Mouse (Mus musculus) heart, embryonic 16.5 days (tissue): Measurements from ENCODE around the gene Ubr7. TPM values are rescaled to one million over a fixed set of nuclear protein-coding genes. Genes with fewer than 3 reads are reported as not detected.
A peak's percentile ranks its signal among the peaks of the same experiment; 100 is the strongest.

Source experiments
- ATAC-seq: fragments of 200-750 bp; cut with Nextera tagmentation; replicated peaks from 2 replicates; pipeline ENCODE4 v1.8.0; 2017; ENCODE audit warnings: moderate number of reproducible peaks; ENCODE audit not compliant: insufficient read depth, low FRiP score; ENCODE audit errors: extremely low read depth
- H3K27ac ChIP-seq: fragments of 300-500 bp; sonication (generic); 2 replicates; pipeline ENCODE4 v1.5.1; 2014; ENCODE audit warnings: mild to moderate bottlenecking, low read length, control low read depth, moderate library complexity
- H3K27me3 ChIP-seq: fragments of 300-500 bp; sonication (generic); 2 replicates; pipeline ENCODE4 v1.6.1; 2014; ENCODE audit warnings: low read length, mixed read lengths; ENCODE audit not compliant: control insufficient read depth, insufficient read depth
- H3K36me3 ChIP-seq: fragments of 300-500 bp; sonication (generic); 2 replicates; pipeline ENCODE4 v1.6.1; 2014; ENCODE audit not compliant: control insufficient read depth, insufficient read depth
- H3K4me1 ChIP-seq: fragments of 300-500 bp; sonication (generic); 2 replicates; pipeline ENCODE4 v1.6.1; 2014; ENCODE audit warnings: low read length, mixed read lengths; ENCODE audit not compliant: control insufficient read depth, insufficient read depth
- H3K4me2 ChIP-seq: fragments of 300-500 bp; sonication (generic); 2 replicates; pipeline ENCODE4 v1.6.1; 2014; ENCODE audit warnings: low read depth, mild to moderate bottlenecking, control low read depth, low read length
- H3K4me3 ChIP-seq: fragments of 300-500 bp; sonication (generic); 2 replicates; pipeline ENCODE4 v1.5.1; 2014; ENCODE audit warnings: mild to moderate bottlenecking, control low read depth, low read length
- H3K9ac ChIP-seq: fragments of 300-500 bp; sonication (generic); 2 replicates; pipeline ENCODE4 v1.6.1; 2014; ENCODE audit warnings: low read length, control low read depth
- H3K9me3 ChIP-seq: fragments of 300-500 bp; sonication (generic); replicated peaks from 2 replicates; pipeline ENCODE4 v1.6.1; 2016; ENCODE audit warnings: low read length; ENCODE audit not compliant: control insufficient read depth
- WGBS: fragments of 180-500 bp; shearing (Covaris S2); extraction: QIAGEN DNeasy Blood & Tissue Kit; methylation state at CpG from one replicate; pipeline ENCODE4 v1.1.7; 2014; 5-methylcytosine and 5-hydroxymethylcytosine counted together
- polyA plus RNA-seq: library from polyadenylated mRNA; unstranded; fragments of >200 nt; fragmentation: Nextera tagmentation; extraction: Ambion mirVana; gene quantifications from 2 replicates; pipeline ENCODE4 v1.2.1, GENCODE M21; 2015

The Ubr7 gene
- polyA plus RNA-seq, 1 experiment from 2014 or later, result 33.3 TPM

- Histone ChIP-seq H3K9ac (no peak overlapping the region), H3K4me2 (no peak overlapping the region), H3K27me3 (no peaks in the 10 kb centered on the region), H3K27ac (no peak overlapping the region), H3K4me1 (no peaks in the 10 kb centered on the region), H3K36me3 (peaks cover 30% of the 10 kb centered on the region), H3K4me3 (no peak overlapping the region), H3K9me3 (no peaks in the 10 kb centered on the region)
- WGBS, result 81% methylated on average over 5 of the region's 5 CpGs
- no peak for ATAC-seq
Measured at GRCm38 (mm10) chr12:102778151-102778550, 20.4 kb downstream of the Ubr7 start.

DNA sequence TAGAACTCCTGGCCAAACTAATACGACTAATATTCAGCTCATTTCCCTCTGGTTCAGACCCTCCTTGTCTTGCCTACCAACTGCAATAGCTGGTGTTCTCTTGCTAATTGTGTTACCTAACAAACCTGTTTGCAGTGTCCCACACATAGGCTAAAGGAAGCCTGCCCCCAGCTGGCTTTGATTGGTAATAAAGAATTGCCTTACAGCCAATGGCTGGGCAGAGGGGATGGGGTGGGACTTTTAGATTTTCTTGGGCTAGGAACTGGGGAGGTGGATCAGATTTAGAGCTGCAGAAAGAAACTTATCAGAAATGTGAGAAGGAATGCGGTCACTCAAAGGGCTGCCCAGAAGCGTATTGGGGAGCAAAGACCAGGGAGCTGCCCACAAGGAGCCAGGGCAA is 21.7 kb downstream of the Ubr7 start:
- Histone ChIP-seq H3K9ac (no peak overlapping the region), H3K4me2 (no peak overlapping the region), H3K36me3 (peaks cover 21% of the 10 kb centered on the region), H3K27ac (no peak overlapping the region), H3K4me1 (no peaks in the 10 kb centered on the region), H3K9me3 (no peaks in the 10 kb centered on the region), H3K27me3 (no peaks in the 10 kb centered on the region), H3K4me3 (no peak overlapping the region)
- ATAC-seq, result no peak; the same call in 1 of the 2 replicates
- 46% methylated on average over 3 of the region's 3 CpGs for WGBS

DNA sequence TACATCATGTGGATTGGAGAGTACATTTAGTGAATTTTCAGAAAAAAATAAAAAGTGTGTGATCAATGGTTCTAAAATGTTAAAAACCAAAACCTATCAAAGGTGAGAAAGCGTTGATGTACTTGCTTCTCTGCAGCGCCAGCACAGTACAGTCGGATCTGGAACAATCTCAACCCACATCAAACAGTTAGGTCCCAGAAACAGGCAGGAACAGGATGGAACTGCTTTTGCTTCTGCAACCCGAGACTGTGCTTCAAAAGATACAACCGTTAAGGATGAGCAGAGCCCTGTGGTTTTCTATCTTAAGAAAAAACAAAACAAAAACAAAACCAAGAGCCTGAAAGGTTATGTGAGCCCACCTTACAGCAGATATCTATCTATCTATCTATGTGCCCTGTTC is 25.1 kb downstream of the Ubr7 start:
- H3K27ac ChIP-seq, result no peak overlapping the region
- no peak overlapping the region for H3K4me3 ChIP-seq
- H3K9ac ChIP-seq, result no peak overlapping the region
- peaks cover 21% of the 10 kb centered on the region for H3K36me3 ChIP-seq
- H3K9me3 ChIP-seq, result no peaks in the 10 kb centered on the region
- H3K27me3 ChIP-seq, result no peaks in the 10 kb centered on the region
- WGBS, result 89% methylated on average over 5 of the region's 5 CpGs
- no peaks in the 10 kb centered on the region for H3K4me1 ChIP-seq
- H3K4me2 ChIP-seq, result no peak overlapping the region
- ATAC-seq, result no peak; the same call in 1 of the 2 replicates

DNA sequence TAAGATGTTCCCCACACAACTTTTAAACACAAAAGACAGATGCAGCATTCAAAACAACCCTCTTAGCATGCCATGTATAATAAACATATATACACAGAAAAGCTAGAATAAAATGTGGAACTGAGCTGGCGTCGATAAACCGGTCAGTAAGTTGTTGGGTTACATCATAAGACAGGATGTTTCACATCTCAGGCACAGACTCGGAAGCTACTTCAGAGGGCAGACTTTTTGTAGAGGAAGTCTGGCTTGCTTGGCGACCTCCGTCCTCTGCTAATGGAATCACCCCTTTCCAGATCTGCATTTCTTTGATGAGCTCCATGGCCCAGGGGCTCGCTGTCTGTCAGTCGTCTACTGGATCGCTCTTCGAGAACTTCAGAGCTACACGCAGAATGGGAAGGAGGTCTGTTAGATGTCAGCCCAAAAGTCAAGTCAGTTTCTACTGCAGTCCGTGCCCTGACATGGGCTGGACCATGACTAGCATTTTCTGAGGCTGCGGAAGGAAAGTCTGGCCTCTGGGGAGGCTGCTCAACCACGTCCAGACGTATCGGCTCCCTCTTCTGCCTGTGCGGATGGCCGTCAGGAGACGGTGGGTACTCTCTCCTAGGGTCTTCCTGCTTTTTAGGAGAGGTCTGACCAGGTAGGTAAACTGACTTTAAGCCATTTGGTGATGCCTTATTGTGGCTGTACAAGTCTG is 27.3 kb downstream of the Ubr7 start:
- H3K4me1 ChIP-seq, result no peaks in the 10 kb centered on the region
- no peak for ATAC-seq
- H3K27ac ChIP-seq, result no peak overlapping the region
- H3K9me3 ChIP-seq, result no peaks in the 10 kb centered on the region
- H3K4me2 ChIP-seq, result no peak overlapping the region
- no peaks in the 10 kb centered on the region for H3K27me3 ChIP-seq
- H3K9ac ChIP-seq, result no peak overlapping the region
- peaks cover 29% of the 10 kb centered on the region for H3K36me3 ChIP-seq
- 87% methylated on average over 19 of the region's 19 CpGs for WGBS
- no peak overlapping the region for H3K4me3 ChIP-seq

DNA sequence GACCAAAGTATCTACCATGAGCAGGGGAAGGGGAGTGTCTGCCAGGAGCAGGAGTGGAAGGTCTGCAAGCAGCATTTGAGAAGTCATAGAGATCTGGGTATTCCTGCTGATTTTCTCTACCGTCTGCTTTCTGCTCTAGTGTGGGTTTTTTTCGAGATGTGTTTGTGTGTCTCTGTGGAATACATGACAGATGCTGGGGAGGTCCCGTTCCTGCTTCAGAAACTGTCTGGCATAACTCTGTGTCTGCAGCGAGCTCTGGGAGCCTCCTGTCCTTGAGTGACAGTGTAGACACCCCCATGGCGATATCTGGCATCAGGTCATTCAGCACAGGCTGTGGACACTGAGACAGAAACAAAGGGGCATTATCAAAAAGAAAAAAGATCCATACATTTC is 27.8 kb downstream of the Ubr7 start:
- no peak overlapping the region for H3K9ac ChIP-seq
- H3K27me3 ChIP-seq, result no peaks in the 10 kb centered on the region
- no peak for ATAC-seq
- no peak overlapping the region for H3K4me3 ChIP-seq
- H3K4me1 ChIP-seq, result no peaks in the 10 kb centered on the region
- peaks cover 34% of the 10 kb centered on the region for H3K36me3 ChIP-seq
- no peak overlapping the region for H3K4me2 ChIP-seq
- H3K27ac ChIP-seq, result no peak overlapping the region
- 80% methylated on average over 5 of the region's 5 CpGs for WGBS
- H3K9me3 ChIP-seq, result no peaks in the 10 kb centered on the region

DNA sequence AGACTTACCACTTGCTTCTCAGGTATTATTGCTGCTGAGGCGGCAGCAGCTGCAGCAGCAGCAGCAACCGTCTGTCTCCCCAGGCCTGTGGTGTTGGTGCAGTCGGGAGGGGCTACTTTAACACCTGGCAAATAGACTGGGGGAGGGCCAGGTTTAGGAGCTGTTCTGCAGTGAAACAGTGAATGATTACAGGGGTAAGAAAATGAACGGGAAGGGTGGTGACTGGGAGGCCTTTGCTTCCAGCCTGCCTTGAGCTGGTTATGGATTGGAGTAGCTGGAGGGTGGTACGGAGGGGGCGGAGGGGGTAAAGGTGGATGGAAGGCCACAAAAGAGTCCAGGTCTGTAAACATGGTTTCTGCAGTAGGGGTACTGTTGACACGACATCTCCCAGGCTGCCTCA is 30.2 kb downstream of the Ubr7 start:
- no peak overlapping the region for H3K4me3 ChIP-seq
- ATAC-seq, result 0 out of 2 replicates have a peak, but pooled peaks have one; percentile 60
- H3K4me1 ChIP-seq, result no peaks in the 10 kb centered on the region
- no peaks in the 10 kb centered on the region for H3K27me3 ChIP-seq
- no peak overlapping the region for H3K27ac ChIP-seq
- no peak overlapping the region for H3K4me2 ChIP-seq
- H3K9ac ChIP-seq, result no peak overlapping the region
- no peaks in the 10 kb centered on the region for H3K9me3 ChIP-seq
- peaks cover 47% of the 10 kb centered on the region for H3K36me3 ChIP-seq
- 81% methylated on average over 7 of the region's 7 CpGs for WGBS

DNA sequence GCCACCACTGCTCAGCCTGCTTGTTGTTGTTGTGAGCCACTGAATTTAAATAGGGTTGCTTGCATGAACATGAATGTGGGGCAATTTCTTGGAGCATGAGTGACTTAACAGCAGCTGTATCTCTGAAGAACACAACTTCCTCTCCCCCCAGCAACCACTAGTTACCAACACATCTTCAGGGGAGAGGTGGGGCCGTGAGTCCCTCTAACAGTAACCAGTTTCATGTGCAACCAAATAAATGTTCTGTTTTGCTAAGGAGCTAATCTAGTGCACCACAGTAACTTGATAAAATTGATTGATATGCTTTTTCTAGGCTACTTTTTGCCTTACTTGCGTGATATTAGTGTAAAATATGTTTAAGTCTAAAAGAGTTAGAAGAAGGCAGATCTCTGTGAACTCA is 41.8 kb downstream of the Ubr7 start:
- Histone ChIP-seq H3K36me3 (peaks cover 7% of the 10 kb centered on the region), H3K9me3 (no peaks in the 10 kb centered on the region), H3K9ac (no peak overlapping the region), H3K4me2 (no peak overlapping the region), H3K27ac (no peak overlapping the region), H3K4me3 (no peak overlapping the region), H3K27me3 (no peaks in the 10 kb centered on the region), H3K4me1 (no peaks in the 10 kb centered on the region)
- no peak for ATAC-seq
- 80% methylated on average over 2 of the region's 2 CpGs for WGBS

- 0 out of 2 replicates have a peak, but pooled peaks cover 2% of the 10 kb centered on the region for H3K4me1 ChIP-seq
- ATAC-seq, result no peak
- H3K4me2 ChIP-seq, result no peak overlapping the region
- no peak overlapping the region for H3K4me3 ChIP-seq
- H3K27me3 ChIP-seq, result no peaks in the 10 kb centered on the region
- 71% methylated on average over 1 of the region's 1 CpGs for WGBS
- H3K27ac ChIP-seq, result no peak overlapping the region
- no peaks in the 10 kb centered on the region for H3K9me3 ChIP-seq
- peaks cover 5% of the 10 kb centered on the region for H3K36me3 ChIP-seq
- H3K9ac ChIP-seq, result no peak overlapping the region
Measured at GRCm38 (mm10) chr12:102814858-102815257, 57.1 kb downstream of the Ubr7 start.

DNA sequence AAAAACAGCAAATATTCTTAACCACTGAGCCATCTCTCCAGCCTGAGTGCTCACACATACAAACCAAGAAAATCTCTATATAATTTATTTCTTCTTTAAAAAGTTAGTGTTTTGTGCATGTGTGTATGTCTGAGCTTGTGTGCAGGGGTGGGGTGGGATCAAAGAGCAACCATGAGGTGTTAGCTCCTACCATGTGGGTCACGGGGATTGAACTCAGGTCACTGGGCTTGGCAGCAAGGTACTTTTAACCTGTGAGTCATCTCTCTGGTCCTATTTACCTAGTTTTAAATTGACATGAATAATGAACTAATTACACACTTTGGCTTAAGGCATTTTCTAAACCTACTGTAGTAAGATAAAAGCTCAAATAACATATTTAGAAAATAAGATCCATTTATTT is 68.6 kb downstream of the Ubr7 start:
- Histone ChIP-seq H3K27me3 (no peaks in the 10 kb centered on the region), H3K4me1 (no peaks in the 10 kb centered on the region), H3K9me3 (no peaks in the 10 kb centered on the region), H3K27ac (no peak overlapping the region), H3K4me3 (no peak overlapping the region), H3K4me2 (no peak overlapping the region), H3K36me3 (0 out of 2 replicates have a peak, but pooled peaks cover 3% of the 10 kb centered on the region), H3K9ac (no peak overlapping the region)
- ATAC-seq, result no peak
- WGBS, result 91% methylated on average over 1 of the region's 1 CpGs
